Mouse (Mus musculus): ENCODE measurements around the gene Nfatc2.

Gene Nfatc2

DNA sequence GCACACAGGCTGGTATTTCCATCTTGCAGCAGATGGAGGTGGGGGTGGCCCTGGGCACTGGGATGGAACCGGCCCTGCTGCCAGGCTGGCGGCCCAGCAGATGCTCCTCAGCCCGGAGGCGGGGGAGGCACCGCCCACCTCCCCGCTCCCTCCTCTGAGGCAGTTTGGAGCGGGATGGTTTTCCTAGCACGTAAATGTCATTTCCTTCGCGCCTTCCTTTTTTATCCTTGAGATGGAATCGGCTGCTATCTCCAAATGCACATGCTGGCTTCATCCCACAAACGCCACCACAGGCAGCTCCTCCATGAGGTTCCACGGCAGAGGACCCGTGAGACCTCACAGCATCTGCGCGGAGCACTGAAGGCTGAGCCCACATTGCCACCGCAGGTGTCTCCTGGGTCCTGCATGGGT lies 160.5 kb downstream of the Nfatc2 start:
- no peak for DNase-seq (ENCODE audit: low read depth, low spot score)

- no peak for DNase-seq (ENCODE audit: low read depth, low spot score)
Measured at GRCm38 (mm10) chr2:168438981-168439452, 162.4 kb downstream of the Nfatc2 start.

DNA sequence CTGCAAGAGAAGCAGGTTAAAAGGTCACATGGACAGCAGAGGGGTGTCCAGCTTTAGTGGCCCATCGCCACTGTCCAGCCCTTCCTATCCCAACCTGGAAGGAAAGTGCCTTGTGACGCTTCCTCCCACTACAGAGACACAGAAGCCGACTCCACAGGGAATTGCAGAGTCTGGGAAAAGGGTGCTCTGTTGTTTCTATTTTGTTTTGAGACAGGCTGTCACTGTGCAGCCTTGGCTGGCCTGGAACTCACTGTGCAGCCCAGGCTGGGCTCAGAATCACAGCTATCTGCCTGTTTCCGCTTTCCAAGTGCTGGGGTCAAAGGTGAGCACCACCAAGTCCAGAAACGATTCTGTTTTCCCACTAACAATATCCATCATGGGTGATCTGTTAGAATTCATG lies 167.3 kb downstream of the Nfatc2 start:
- DNase-seq (ENCODE audit: low read depth, low spot score): no peak

- no peak for DNase-seq (ENCODE audit: low read depth, low spot score)
Measured at GRCm38 (mm10) chr2:168433392-168433791, 168.1 kb downstream of the Nfatc2 start.

DNA sequence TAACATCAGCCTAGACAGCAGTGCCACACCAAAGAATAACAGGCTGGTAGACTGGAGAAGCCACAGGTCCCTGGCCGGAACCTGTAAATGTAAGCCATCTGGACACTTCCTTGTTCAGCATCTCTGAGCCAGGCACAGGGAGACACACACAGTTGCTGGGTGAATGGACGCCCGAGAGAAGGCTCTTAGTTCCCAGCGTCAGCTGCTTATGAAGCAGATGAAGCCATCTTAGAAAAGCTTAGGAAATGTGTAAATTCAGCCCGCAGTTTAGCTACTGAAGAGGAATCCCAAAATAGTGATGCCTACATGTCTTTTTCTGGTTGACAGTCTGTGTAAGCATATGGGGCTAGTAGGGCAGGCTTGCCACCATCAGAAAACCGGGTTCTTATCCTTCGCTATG lies 169.1 kb downstream of the Nfatc2 start:
- no peak for DNase-seq (ENCODE audit: low read depth, low spot score)

DNA sequence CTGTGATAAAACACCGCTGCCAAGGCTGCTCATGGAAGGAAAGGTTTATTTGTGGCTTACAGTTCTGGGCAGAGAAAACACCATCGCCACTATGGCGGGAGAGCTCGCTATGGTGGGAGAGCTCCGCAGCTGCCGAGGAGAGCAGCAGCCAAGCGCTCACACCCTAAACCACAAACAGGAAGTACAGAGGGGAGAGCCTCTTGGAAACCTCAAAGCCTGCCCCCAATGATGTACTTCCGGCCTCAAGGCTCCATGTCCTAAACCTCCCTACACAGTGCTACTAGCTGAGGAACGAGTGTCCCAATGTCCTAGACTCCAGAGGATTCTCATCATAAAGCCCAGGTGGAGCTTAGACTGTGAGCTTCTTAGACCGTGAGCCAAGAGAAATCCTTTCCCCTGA lies 171.9 kb downstream of the Nfatc2 start:
- no peak for DNase-seq (ENCODE audit: low read depth, low spot score)

DNA sequence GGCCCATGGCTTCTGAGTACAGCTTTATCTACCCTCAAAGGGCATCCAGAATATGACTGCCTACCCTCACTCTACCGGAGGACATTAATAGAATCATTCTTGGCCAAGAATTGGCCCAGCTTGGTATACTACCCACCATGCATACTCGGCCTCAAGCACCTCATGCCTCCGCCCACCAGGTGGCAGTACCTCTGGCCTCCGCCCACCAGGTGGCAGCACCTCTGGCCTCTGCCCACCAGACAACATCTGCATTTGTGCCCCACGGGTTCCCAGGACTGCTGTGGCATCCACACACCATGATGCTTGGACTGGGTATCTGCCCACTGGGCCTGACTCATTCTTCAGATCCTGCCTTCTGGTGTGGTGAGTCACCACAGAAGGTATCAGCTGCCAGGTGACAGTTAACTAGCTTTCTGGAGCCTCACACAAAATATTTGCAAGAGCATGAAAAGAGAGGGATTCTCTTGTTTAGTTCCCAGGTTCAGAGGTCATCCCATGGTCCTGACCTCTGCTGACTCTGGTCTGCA lies 173.0 kb downstream of the Nfatc2 start:
- DNase-seq (ENCODE audit: low read depth, low spot score): no peak
